Mouse (Mus musculus) liver, embryonic 16.5 days (tissue): ENCODE data around the gene Anapc16. TPM values are rescaled to one million over a fixed set of nuclear protein-coding genes. Genes with fewer than 3 reads are reported as not detected.
"Not testable (repeated sequence)": the region's sequence is repeated elsewhere in the genome, so short reads cannot be mapped to it uniquely, and the experiment has no call there.

Source experiments
- ATAC-seq: fragments of 200-750 bp; cut with Nextera tagmentation; 2 replicates; pipeline ENCODE4 v1.8.0; 2017; ENCODE audit warnings: low read depth, mild to moderate bottlenecking, moderate number of reproducible peaks, moderate library complexity
- H3K27ac ChIP-seq: fragments of 300-500 bp; sonication (generic); 2 replicates; pipeline ENCODE4 v1.5.1; 2014; ENCODE audit warnings: mild to moderate bottlenecking, low read length
- H3K27me3 ChIP-seq: fragments of 300-500 bp; sonication (generic); 2 replicates; pipeline ENCODE4 v1.6.1; 2014; ENCODE audit warnings: low read depth, low read length, mixed read lengths; ENCODE audit not compliant: control insufficient read depth, insufficient read depth
- H3K36me3 ChIP-seq: fragments of 300-500 bp; sonication (generic); 2 replicates; pipeline ENCODE4 v1.6.1; 2014; ENCODE audit warnings: mild to moderate bottlenecking; ENCODE audit not compliant: control insufficient read depth, insufficient read depth
- H3K4me1 ChIP-seq: fragments of 300-500 bp; sonication (generic); 2 replicates; pipeline ENCODE4 v1.6.1; 2014; ENCODE audit warnings: low read depth, low read length, mixed read lengths; ENCODE audit not compliant: control insufficient read depth
- H3K4me2 ChIP-seq: fragments of 300-500 bp; sonication (generic); 2 replicates; pipeline ENCODE4 v1.6.1; 2014; ENCODE audit warnings: low read depth, low read length, mixed read lengths
- H3K4me3 ChIP-seq: fragments of 300-500 bp; sonication (generic); 2 replicates; pipeline ENCODE4 v1.5.1; 2014; ENCODE audit warnings: low read depth, mild to moderate bottlenecking, low read length
- H3K9ac ChIP-seq: fragments of 300-500 bp; sonication (generic); 2 replicates; pipeline ENCODE4 v1.6.1; 2014; ENCODE audit warnings: low read depth, low read length
- H3K9me3 ChIP-seq: fragments of 300-500 bp; sonication (generic); replicated peaks from 2 replicates; pipeline ENCODE4 v1.6.1; 2016; ENCODE audit warnings: low read length; ENCODE audit not compliant: control insufficient read depth
- WGBS: fragments of 180-500 bp; shearing (Covaris S2); extraction: QIAGEN DNeasy Blood & Tissue Kit; methylation state at CpG from one replicate; pipeline ENCODE4 v1.1.7; 2014; ENCODE audit not compliant: insufficient replicate concordance; 5-methylcytosine and 5-hydroxymethylcytosine counted together
- polyA plus RNA-seq: library from polyadenylated mRNA; unstranded; fragments of >200 nt; fragmentation: Nextera tagmentation; extraction: Ambion mirVana; gene quantifications from 2 replicates; pipeline ENCODE4 v1.2.1, GENCODE M21; 2015

Gene Anapc16
- polyA plus RNA-seq, 1 experiment from 2014 or later, result 34.9 TPM

- H3K4me2 ChIP-seq, H3K9ac ChIP-seq, ATAC-seq, H3K27me3 ChIP-seq, H3K4me1 ChIP-seq, H3K9me3 ChIP-seq, H3K4me3 ChIP-seq, H3K27ac ChIP-seq: not testable (repeated sequence)
- 83% methylated on average over 2 of the region's 3 CpGs for WGBS
- peaks cover 17% of the 10 kb centered on the region for H3K36me3 ChIP-seq
Measured at GRCm38 (mm10) chr10:59993813-59994212, 9.1 kb downstream of the Anapc16 start.

- no peak overlapping the region for H3K27ac ChIP-seq
- H3K27me3 ChIP-seq, result no peaks in the 10 kb centered on the region
- peaks cover 30% of the 10 kb centered on the region for H3K36me3 ChIP-seq
- no peak overlapping the region for H3K4me3 ChIP-seq
- no peak overlapping the region for H3K9ac ChIP-seq
- no peak overlapping the region for H3K4me2 ChIP-seq
- H3K4me1 ChIP-seq, result no peaks in the 10 kb centered on the region
- H3K9me3 ChIP-seq, result no peaks in the 10 kb centered on the region
- no peak for ATAC-seq
- WGBS, result 69% methylated on average over 8 of the region's 8 CpGs
Measured at GRCm38 (mm10) chr10:59992024-59992423, 10.9 kb downstream of the Anapc16 start.

DNA sequence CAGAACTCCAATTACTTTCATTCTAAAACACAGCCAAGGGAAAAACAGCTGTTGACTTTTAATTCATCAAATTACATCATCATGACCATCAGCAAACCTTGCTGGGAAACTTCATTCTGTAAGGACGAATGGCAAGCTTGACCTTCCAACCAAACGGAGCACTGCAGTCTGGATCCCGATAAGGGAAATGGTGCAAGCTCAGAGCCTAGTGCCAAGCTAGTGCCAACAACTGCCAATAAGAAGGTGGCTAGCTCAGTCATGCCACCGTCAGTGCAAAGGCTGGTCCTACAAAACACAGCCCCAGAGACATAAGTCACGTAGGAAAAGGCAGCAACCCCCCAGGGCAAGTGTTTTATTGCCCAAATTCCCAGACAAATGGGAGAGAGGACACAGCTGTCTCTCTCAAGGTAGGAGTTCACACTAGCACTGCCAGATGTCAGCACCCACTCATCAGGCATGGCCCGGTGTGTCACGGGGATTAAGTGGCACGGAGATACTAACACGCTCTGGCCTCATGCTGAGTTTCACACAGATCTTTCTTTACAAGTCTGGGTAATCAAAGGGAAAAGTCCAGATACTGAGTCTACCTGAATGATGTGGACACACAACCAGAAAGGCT is 11.6 kb downstream of the Anapc16 start:
- Histone ChIP-seq H3K9ac (no peak overlapping the region), H3K4me1 (no peaks in the 10 kb centered on the region), H3K27ac (no peak overlapping the region), H3K4me3 (no peak overlapping the region), H3K27me3 (no peaks in the 10 kb centered on the region), H3K4me2 (no peak overlapping the region), H3K9me3 (no peaks in the 10 kb centered on the region), H3K36me3 (peaks cover 30% of the 10 kb centered on the region)
- 86% methylated on average over 9 of the region's 9 CpGs for WGBS
- ATAC-seq, result no peak

DNA sequence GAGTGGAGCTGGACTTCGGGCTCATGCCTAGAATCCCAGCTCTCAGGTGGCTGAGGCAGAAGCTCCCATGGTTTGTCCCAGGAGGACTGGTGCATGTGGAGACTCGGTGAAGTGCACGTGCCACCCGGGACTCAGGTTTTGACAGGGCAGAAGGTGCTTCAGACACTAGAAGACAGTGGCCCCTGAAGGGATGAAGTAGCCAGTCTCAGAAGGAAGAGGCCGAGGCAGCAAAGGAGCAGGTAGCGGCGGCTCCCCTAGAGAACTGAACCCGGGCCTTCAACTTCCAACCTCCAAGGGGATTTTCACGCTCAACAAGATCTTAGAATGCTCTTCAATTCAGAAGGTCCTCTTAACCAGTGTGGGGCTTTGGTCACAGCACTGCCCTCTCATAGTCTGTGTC is 12.5 kb downstream of the Anapc16 start:
- H3K9me3 ChIP-seq, result no peaks in the 10 kb centered on the region
- H3K4me3 ChIP-seq, result no peak overlapping the region
- no peak overlapping the region for H3K9ac ChIP-seq
- H3K27me3 ChIP-seq, result no peaks in the 10 kb centered on the region
- H3K4me2 ChIP-seq, result no peak overlapping the region
- 91% methylated on average over 9 of the region's 9 CpGs for WGBS
- H3K27ac ChIP-seq, result no peak overlapping the region
- H3K36me3 ChIP-seq, result peaks cover 30% of the 10 kb centered on the region
- no peak for ATAC-seq
- H3K4me1 ChIP-seq, result no peaks in the 10 kb centered on the region

DNA sequence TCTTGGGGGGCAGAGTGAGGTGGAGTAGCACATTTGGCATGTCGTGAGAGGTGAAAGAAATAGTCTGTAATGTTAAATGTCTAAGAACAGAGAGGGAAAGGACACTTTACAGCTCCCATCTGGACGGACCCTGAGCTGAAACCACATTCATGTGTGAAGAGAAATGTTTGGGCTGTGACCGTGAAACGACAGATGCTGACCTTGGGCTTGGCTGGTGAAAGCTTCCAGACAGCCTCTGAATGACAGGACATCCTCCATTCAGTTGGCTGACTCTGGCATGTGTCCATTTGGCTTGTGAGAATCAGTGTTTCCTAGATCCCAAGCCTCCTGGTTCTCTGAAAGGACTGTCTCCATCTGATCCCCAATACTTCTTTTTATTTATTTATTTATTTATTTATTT is 14.9 kb downstream of the Anapc16 start:
- WGBS, result 90% methylated on average over 4 of the region's 4 CpGs
- H3K27ac ChIP-seq, result no peak overlapping the region
- ATAC-seq, result no peak
- no peak overlapping the region for H3K9ac ChIP-seq
- no peaks in the 10 kb centered on the region for H3K27me3 ChIP-seq
- H3K36me3 ChIP-seq, result peaks cover 22% of the 10 kb centered on the region
- no peak overlapping the region for H3K4me2 ChIP-seq
- H3K4me3 ChIP-seq, result no peak overlapping the region
- H3K4me1 ChIP-seq, result no peaks in the 10 kb centered on the region
- H3K9me3 ChIP-seq, result no peaks in the 10 kb centered on the region

- H3K27ac ChIP-seq, result no peak overlapping the region
- peaks cover 12% of the 10 kb centered on the region for H3K4me1 ChIP-seq
- no peaks in the 10 kb centered on the region for H3K9me3 ChIP-seq
- H3K36me3 ChIP-seq, result peaks cover 1% of the 10 kb centered on the region; the same call in 1 of the 2 replicates
- no peak for ATAC-seq
- WGBS, result 53% methylated on average over 12 of the region's 12 CpGs
- no peaks in the 10 kb centered on the region for H3K27me3 ChIP-seq
- H3K4me3 ChIP-seq, result no peak overlapping the region
- no peak overlapping the region for H3K9ac ChIP-seq
- H3K4me2 ChIP-seq, result no peak overlapping the region
Measured at GRCm38 (mm10) chr10:59982379-59982873, 20.5 kb downstream of the Anapc16 start.

DNA sequence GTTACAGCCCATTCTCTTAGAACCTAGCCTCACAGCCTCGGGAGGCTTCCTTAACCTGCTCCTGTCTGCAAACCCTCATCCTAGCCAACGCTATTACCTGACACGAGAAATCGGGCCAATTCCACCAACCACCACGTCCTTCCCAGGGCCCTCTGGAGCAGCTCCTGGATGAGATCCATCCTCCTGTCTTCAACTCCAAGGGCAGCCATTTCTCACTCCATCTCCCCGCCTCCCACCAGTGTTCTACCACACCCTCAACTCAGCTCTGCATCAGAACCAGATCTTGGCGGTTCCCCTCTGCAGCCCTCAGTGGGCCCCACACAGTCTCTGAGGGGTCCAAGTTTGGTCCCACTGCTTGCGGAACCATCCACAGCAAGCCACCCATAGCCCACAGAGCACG is 21.1 kb downstream of the Anapc16 start:
- Histone ChIP-seq H3K27me3 (no peaks in the 10 kb centered on the region), H3K4me1 (peaks cover 12% of the 10 kb centered on the region), H3K9ac (no peak overlapping the region), H3K4me3 (no peak overlapping the region), H3K9me3 (no peaks in the 10 kb centered on the region), H3K36me3 (no peaks in the 10 kb centered on the region), H3K27ac (peak overlapping the region; percentile 38), H3K4me2 (no peak overlapping the region)
- no peak for ATAC-seq
- whole genome bisulfite sequencing, result 68% methylated on average over 9 of the region's 9 CpGs

GRCm38 (mm10) chr10:59981336-59981735 is 21.6 kb downstream of the Anapc16 start:
- WGBS, result 19% methylated on average over 4 of the region's 4 CpGs
- H3K27me3 ChIP-seq, result no peaks in the 10 kb centered on the region
- H3K36me3 ChIP-seq, result no peaks in the 10 kb centered on the region
- no peak for ATAC-seq
- no peak overlapping the region for H3K4me3 ChIP-seq
- no peak overlapping the region for H3K4me2 ChIP-seq
- peaks cover 12% of the 10 kb centered on the region for H3K4me1 ChIP-seq
- peak overlapping the region; percentile 38 for H3K27ac ChIP-seq
- H3K9me3 ChIP-seq, result no peaks in the 10 kb centered on the region
- no peak overlapping the region for H3K9ac ChIP-seq

GRCm38 (mm10) chr10:59980815-59981244 is 22.1 kb downstream of the Anapc16 start:
- Histone ChIP-seq H3K4me2 (no peak overlapping the region), H3K27ac (peak overlapping the region; percentile 53), H3K4me3 (no peak overlapping the region), H3K36me3 (no peaks in the 10 kb centered on the region), H3K27me3 (no peaks in the 10 kb centered on the region), H3K9ac (no peak overlapping the region), H3K4me1 (peaks cover 12% of the 10 kb centered on the region), H3K9me3 (no peaks in the 10 kb centered on the region)
- 25% methylated on average over 6 of the region's 6 CpGs for WGBS
- ATAC-seq, result peak; percentile 50
